Mouse (Mus musculus) layer of hippocampus, adult 8-10 months (tissue): ENCODE measurements around the gene Gm28048. TPM values are rescaled to one million over a fixed set of nuclear protein-coding genes. Genes with fewer than 3 reads are reported as not detected.

ENCODE experiments used
- DNase-seq, 2 experiments: peaks; one replicate each; pipeline ENCODE4 v3.0.0; 2022; ENCODE audit warnings: low spot score in 2 of 2
- total RNA-seq, 4 experiments: library from RNA; stranded (reverse); gene quantifications; 2 replicates each; pipeline ENCODE4 v1.2.4; 2022

Gene Gm28048
- total RNA-seq, 4 experiments from 2014 or later = 8.8 to 14.8 (median 10.3) TPM

DNA sequence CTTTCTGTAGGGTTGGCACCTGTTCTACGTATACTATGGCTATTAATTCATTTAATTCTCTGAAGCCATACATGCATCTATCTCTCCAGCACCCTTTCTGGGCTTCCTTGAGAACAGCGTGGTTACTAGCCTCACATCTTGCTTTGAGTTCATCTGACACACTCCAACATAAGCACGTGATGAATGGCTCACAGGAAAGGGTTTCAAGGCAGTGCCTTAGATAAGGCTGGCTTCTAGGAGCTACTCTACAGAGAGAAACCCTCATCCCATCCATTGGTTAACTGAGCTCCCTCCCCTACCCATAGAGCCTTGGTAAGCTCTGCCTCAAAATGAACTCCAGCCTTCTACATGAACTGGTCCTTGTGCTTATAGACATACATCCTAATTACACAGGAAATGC lies 168.5 kb downstream of the Gm28048 start:
- no peak for DNase-seq

DNA sequence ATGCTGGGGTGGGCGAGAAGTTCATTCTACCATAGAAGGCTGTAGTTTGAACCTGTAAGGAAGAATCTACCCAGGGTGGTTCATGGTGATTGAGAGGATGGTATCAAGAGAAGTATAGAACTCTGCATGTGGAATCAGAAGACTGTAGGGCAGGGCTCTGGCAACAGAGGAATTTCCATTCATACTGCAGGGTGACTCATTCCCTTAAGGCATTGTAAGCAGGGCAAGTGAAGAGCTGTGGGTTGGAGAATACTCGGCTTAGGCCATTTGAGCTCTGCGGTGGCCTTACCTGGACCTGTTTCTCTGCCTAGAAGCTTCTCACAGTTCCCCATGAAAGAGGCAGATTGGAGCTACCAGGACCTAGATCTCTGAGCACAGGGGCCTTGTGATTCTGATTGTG lies 170.5 kb downstream of the Gm28048 start:
- no peak for DNase-seq

DNA sequence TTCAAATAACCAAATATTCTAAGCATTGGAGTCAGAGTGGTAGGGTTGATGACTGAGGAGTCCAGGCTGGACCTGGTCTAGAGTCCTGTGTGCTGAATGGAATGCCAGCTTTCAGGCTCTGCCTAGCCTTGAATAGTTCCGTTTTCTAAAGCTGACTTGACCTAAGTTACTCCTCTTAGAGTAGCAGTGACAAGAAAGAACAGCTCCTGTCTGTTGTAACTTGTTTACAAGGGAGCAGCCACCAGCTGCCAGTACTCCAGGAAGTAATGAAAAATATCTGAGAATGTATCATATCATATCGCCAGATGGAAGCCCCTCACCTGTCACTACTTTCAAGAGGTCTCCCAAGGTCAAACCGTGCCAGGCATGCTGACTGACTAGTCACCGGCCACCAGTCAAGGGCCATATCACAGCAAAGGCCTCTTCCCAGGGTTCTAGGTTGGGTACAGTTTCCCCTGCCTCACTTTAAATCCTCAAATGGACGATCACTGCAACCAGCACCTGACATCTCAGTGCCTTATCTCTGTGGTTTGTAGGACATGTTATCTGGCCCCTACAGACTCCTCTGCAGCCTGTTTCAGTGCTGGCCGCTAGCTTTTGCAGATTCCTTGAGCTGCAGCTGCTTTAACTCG lies 172.3 kb downstream of the Gm28048 start:
- no peak for DNase-seq

DNA sequence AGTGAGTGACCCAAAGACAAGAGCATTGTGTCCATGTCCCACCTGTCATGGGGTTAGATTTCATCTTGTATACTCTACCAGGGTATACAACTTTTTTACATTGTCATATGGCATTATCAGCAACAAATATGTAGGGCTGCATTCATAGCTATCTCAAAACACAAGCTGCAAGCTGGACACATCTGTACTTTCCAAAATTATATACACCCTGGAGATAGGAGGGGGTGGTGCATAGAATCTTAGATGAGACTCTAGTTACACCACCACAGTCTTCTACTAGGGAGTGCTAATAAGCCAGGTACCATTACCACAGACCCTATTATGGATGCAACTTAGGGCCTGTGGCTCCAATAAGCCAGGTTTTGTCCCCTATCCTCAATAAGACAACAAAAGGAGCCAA lies 173.8 kb downstream of the Gm28048 start:
- no peak for DNase-seq

DNA sequence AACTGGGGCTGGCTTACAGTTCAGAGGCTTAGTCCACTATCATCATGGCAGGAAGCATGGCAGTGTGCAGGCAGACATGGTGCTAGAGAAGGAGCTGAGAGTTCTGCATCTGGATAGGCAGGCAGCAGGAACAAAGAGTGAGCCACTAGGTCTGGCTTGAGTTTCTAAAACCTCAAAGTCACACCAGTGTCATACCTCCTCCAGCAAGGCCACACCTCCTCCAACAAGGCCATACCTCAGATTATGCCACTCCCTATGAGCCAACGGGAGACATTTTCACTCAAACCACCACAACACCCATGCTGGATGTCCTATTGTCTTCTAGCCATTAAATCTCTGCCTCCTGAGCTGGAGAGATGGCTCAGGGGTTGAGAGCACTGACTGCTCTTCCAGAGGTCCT lies 176.7 kb downstream of the Gm28048 start:
- no peak for DNase-seq

DNA sequence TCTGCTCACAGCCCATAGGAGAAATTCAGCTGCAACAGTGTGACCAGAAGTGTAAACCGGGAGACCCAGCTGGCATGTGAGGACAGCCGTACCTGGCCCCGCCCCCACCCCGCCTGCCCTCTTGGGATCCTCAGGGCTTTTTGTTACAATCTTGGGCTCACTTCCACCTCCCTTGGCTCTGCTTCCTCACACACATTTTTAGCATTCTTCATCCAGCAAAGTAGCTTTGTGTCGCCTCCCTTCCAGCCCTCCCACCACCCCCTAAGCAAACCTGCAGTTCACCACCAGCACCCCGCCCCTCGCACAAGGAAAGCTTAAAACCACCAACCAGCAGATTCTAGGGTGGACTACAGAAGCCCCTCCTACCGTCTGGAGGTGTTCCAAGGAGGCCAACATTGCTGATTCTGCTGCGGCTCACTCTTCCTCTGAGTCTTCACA lies 181.9 kb downstream of the Gm28048 start:
- no peak for DNase-seq

DNA sequence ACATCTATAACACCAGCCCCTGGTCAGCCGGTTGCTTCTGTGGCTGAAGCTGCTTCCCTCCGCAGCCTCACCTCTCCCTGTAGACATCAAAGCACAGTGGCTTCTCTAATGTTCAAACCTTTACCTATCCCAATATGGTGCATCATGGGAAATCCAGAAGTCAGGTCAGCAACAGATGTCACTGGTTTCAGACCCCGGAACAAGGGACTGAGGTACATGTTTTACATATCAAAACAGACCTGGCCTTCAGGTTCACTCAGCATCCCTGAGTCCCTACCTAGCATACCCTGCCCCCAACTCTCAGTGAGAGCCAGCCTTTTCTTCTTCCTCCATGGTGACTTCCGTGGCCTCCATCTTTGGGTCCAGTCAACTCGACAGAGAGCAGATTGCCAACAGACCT lies 183.0 kb downstream of the Gm28048 start:
- DNase-seq = no peak

DNA sequence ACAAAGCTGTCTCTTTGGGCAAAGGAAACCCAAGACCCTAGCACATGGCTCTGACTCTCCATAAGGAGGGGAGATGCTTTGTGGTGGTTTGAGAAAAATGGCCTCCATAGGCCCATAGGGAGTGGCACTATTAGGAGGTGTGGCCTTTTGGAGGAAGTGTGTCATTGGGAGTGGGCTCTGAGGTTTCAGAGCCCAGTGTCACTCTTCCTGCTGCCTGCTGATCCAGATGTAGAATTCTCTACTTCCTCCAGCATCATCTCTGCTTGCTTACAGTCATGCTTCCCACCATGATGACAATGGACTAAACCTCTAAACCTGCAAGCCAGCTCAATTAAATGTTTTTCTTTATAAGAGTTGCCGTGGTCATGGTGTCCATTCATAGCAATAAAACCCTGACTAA lies 187.2 kb downstream of the Gm28048 start:
- DNase-seq = no peak

DNA sequence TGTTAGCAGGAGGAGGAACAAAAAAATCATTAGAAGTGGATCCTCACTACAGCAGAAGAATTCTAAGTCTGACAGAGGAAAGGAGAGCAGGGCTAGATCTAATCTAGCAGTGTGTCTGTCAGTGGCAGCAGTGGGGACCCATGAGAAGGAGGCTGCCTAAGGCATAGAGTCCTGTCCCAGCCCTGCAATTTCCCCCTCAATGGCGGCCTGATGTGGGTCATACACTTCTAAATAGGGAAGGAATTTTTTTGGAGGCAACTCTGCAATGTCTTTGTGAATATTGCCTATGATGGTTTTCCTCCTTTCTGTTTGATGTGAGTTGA lies 188.0 kb downstream of the Gm28048 start:
- no peak for DNase-seq

DNA sequence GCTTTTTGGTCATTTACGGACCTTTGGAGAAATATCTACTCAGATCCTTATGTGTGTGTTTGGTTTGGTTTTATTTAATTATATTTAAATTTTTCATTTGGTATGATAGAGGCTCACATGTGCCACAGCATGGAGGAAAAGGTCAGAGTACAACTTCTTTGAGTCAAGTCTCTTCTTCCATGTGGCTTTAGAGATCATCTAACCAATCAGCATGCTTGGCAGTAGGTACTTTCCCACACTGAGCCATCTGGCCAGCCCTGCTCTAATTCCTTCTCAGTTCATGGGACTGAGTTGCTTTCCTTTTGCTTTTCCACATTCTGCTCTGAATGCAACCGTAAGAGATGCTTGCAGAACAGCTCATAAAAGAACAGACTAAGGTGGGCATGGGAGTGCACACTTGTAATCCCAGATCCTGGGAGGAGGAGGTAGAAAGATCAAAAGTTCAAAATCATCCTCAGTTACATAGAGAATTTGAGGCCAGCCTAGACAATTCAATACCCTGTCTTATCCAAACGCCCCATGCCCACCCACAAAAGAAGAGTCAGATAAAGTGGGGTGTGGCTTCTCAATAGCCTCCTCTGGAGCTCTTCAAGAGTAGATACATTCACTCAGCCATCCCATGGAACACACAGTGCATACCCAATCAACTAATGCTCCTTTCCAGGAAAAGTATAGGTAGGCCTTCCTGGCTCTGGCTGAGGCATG lies 188.6 kb downstream of the Gm28048 start:
- no peak for DNase-seq

DNA sequence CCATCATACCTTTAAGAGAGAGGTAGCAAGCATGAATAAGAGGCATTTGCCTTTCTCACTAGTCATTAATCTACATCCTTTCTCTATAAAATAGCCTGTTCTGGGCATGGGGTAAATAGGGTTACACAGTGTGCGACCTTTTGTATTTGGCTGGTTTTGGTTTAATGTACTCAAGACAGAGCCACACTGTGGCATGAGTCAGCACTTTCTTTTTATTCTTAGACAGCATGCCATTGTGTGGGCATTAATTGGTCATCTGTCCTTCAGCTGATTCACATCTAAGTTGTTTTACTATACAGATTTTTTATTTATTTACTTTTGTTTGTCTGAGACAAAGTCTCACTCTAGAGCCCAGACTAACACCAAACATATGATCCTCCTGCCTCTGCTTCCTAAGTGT lies 189.7 kb downstream of the Gm28048 start:
- no peak for DNase-seq

DNA sequence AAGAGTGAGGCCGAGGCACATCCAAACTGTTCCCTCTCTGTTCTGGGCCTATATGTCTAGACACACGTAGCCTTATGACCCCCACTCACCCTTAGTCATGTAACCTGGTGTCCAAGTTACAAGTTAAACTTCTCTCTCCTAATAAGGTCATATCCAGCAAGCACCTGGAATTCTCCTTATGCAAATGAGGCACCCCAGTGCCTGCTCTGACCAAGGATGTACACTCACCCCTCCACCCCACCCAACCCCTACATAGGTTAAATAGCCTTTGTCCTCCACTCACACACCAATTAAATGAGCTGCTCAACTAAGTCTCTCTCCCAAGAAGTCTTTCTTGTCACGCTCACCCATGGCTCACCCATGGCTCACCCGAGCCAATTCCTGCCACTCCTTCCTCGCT lies 190.2 kb downstream of the Gm28048 start:
- DNase-seq = no peak

DNA sequence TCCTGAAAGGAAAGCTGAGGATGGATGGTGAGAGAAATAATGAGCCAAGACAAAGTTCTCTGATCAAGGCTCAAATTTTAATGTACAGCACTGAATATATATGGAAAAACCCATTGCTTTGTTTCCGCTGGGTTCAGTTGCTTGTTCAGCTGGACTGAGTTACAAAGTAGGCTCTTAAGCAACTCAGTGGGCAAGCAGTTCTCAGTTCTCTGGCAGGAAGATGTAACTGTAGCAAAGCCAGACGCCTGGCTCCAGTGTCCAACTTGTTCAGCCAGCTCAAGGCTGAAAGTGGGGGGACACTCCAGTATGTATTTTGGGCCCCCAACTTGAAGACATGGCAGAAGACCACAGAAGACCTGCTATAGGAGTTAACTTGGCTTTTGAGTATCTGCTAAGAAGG lies 194.1 kb downstream of the Gm28048 start:
- DNase-seq = no peak

Other genes with a start within 250 kb of the Gm28048 start
- gene B3gnt2, start 121.1 kb downstream of the Gm28048 start, total RNA-seq = 10 to 100 TPM; 11.8 to 14.8 (median 14.0) TPM
- gene Zrsr1, start 10.1 kb downstream of the Gm28048 start, total RNA-seq = 10 to 100 TPM; 57.8 to 76.0 (median 69.8) TPM
- 10 to 100 TPM; 39.0 to 59.9 (median 56.6) TPM for gene Commd1, start 292 bp upstream of the Gm28048 start, total RNA-seq
- gene Cct4, start 8.4 kb upstream of the Gm28048 start, total RNA-seq = 100 to 1,000 TPM in 2 of 4 experiments, 10 to 100 TPM in 2; 93.7 to 125 (median 110) TPM
- gene Fam161a, start 25.4 kb upstream of the Gm28048 start, total RNA-seq = 1 to 10 TPM; 4.1 to 5.6 (median 4.8) TPM